Mouse (Mus musculus): ENCODE results near the gene Chrm5.

DNA sequence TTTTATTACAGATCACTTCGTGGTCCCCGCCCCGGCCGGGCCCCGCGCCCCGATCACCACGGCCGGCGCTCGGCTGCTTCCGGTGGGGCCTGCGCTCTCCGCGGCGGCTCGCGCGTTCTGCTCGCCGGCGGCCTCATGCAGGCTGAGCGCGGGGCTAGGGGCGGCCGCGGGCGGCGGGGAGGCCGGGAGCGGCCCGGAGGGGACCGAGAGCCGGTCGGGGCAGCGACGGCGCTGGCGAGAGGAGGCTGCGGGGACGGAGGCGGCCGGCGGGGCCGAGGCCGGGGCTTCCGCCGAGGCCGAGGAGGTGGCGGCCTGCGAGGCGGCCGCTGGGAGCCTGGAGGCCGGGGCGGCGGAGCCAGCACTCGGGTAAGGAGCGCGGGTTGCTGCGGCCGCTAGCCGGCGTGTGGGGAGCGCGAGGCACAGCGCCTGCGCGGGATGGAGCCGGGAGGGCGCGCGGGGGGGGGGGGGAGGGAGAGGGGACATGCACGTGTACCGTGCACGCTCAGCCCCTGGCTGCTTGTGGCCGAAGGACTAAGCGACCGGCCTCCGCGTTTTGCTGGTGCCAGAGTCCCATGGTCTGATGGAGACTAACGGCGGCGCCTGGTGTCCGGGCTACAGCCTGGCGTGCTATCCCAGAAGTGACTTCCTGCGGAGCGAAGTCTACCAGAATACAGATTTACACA is 12.4 kb upstream of the Chrm5 start, which contains the start of gene Aven:
- peak; percentile 47 for TF ChIP-seq CTCF (IDR thresholded peaks at IDR 0.05)
- TF ChIP-seq POLR2A (IDR thresholded peaks at IDR 0.05; ENCODE audit: insufficient read depth, low read depth, low read length), result peak; percentile 73; the same call in 1 of the 2 replicates
- 0 out of 2 replicates have a peak, but pooled peaks have one; percentile 12 for TF ChIP-seq EP300 (IDR thresholded peaks at IDR 0.05; ENCODE audit: insufficient read depth, low read depth, low read length)

All from heart, adult 2 months (tissue).